Mouse (Mus musculus) brain, embryonic 14.5 days (tissue): ENCODE results near the gene Arl5a. TPM values are rescaled to one million over a fixed set of nuclear protein-coding genes. Genes with fewer than 3 reads are reported as not detected.

Experiments
- DNase-seq: peaks from one replicate; pipeline ENCODE4 v3.0.0-alpha.2; 2011; ENCODE audit warnings: low read depth
- CTCF ChIP-seq: fragments of 200-500 bp; IDR thresholded peaks from 2 replicates; pipeline ENCODE4 v1.5.1; 2012; ENCODE audit warnings: inconsistent platforms, mild to moderate bottlenecking, moderate library complexity, borderline replicate concordance; ENCODE audit not compliant: insufficient read depth, insufficient read length; ENCODE audit errors: extremely low read depth
- POLR2A ChIP-seq: fragments of 200-500 bp; IDR thresholded peaks from 2 replicates; pipeline ENCODE4 v1.6.1; 2012; ENCODE audit warnings: mild to moderate bottlenecking, inconsistent platforms, borderline replicate concordance; ENCODE audit not compliant: poor library complexity, insufficient read depth, insufficient read length, severe bottlenecking; ENCODE audit errors: extremely low read depth
- polyA plus RNA-seq: library from polyadenylated mRNA; depleted of rRNA; stranded (reverse); fragments of >200 nt; gene quantifications from 2 replicates; pipeline ENCODE4 v1.2.3, GENCODE M21; 2012; rRNA removed

Arl5a gene
- polyA plus RNA-seq, result 39.5 and 46.8 TPM in 2 replicates

- TF ChIP-seq POLR2A (peak; percentile 92), CTCF (no peak)
- DNase-seq, result peak; percentile 97
Measured at GRCm38 (mm10) chr2:52424747-52425522, at the start of gene Arl5a. Arl5a (minus strand) TSS chr2:52424901.

GRCm38 (mm10) chr2:52471545-52472291 lies 47.0 kb upstream of the Arl5a start:
- TF ChIP-seq POLR2A (no peak), CTCF (no peak)
- DNase-seq, result peak; percentile 58

- DNase-seq, result no peak
- TF ChIP-seq CTCF, result no peak
- no peak for TF ChIP-seq POLR2A
Measured at GRCm38 (mm10) chr2:52470044-52470560, 45.4 kb upstream of the Arl5a start.

GRCm38 (mm10) chr2:52467629-52468028 lies 42.9 kb upstream of the Arl5a start:
- TF ChIP-seq CTCF, result no peak
- no peak for TF ChIP-seq POLR2A
- DNase-seq, result no peak

GRCm38 (mm10) chr2:52461206-52461967 lies 36.7 kb upstream of the Arl5a start:
- TF ChIP-seq POLR2A (no peak), CTCF (no peak)
- no peak for DNase-seq

- peak; percentile 49 for DNase-seq
- TF ChIP-seq POLR2A, result no peak
- no peak for TF ChIP-seq CTCF
Measured at GRCm38 (mm10) chr2:52455606-52456479, 31.1 kb upstream of the Arl5a start.

GRCm38 (mm10) chr2:52449818-52450217 lies 25.1 kb upstream of the Arl5a start:
- no peak for DNase-seq
- TF ChIP-seq CTCF, result no peak
- TF ChIP-seq POLR2A, result no peak

GRCm38 (mm10) chr2:52448916-52449315 lies 24.2 kb upstream of the Arl5a start:
- no peak for DNase-seq
- TF ChIP-seq POLR2A, result no peak
- no peak for TF ChIP-seq CTCF

- no peak for DNase-seq
Measured at GRCm38 (mm10) chr2:52446648-52447047, 21.9 kb upstream of the Arl5a start.

GRCm38 (mm10) chr2:52442125-52442524 lies 17.4 kb upstream of the Arl5a start:
- TF ChIP-seq POLR2A (no peak), CTCF (no peak)
- DNase-seq, result no peak

More at GRCm38 (mm10) chr2:52446648-52447047, 21.9 kb upstream of the Arl5a start:
- TF ChIP-seq POLR2A (no peak), CTCF (no peak)

GRCm38 (mm10) chr2:52440420-52441015 lies 15.8 kb upstream of the Arl5a start:
- TF ChIP-seq CTCF, result no peak
- no peak for TF ChIP-seq POLR2A
- no peak for DNase-seq
